Mouse (Mus musculus): ENCODE measurements around the gene Nf2.

DNA sequence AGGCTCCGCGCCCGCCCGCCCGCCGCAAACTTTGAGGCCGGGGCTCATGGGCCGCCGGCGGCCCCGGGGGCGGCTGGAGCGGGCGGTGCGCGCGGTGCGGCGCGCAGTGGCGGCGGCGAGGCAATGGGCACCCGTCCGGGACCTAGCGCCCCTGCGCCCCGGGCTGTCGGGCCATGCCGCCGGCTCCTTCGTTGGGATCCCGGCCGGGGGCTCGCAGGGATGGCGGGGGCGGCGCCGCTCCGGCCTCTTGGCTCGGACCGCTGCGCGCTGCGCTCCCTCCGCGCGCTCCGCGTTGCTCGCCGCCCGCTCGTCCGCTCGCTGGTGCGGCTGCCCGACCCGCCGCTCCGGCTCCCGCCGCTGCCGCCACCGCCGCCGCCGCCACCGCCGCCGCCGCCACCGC is 102.6 kb downstream of the Nf2 start, which contains the start of gene Cabp7:
- TF ChIP-seq CTCF (IDR thresholded peaks at IDR 0.05; ENCODE audit: control insufficient read depth, insufficient read depth, insufficient replicate concordance, low read depth, low read length) = no peak
- no peak for TF ChIP-seq POLR2A (IDR thresholded peaks at IDR 0.05; ENCODE audit: control insufficient read depth, low read depth, low read length)
